Mouse (Mus musculus): Measurements from ENCODE around the gene Rad51ap1.

The Rad51ap1 gene

GRCm38 (mm10) chr6:126939487-126940171 is at the start of gene Rad51ap1, which contains the start of gene D6Wsu163e:
Gene Rad51ap1, minus strand, starts transcription at chr6:126939587.
Gene D6Wsu163e, plus strand, starts transcription at chr6:126939962.
- peak; percentile 96 for DNase-seq (ENCODE audit: low spot score)

GRCm38 (mm10) chr6:126981539-126982234 is 42.3 kb upstream of the Rad51ap1 start:
- DNase-seq (ENCODE audit: low spot score): no peak

DNA sequence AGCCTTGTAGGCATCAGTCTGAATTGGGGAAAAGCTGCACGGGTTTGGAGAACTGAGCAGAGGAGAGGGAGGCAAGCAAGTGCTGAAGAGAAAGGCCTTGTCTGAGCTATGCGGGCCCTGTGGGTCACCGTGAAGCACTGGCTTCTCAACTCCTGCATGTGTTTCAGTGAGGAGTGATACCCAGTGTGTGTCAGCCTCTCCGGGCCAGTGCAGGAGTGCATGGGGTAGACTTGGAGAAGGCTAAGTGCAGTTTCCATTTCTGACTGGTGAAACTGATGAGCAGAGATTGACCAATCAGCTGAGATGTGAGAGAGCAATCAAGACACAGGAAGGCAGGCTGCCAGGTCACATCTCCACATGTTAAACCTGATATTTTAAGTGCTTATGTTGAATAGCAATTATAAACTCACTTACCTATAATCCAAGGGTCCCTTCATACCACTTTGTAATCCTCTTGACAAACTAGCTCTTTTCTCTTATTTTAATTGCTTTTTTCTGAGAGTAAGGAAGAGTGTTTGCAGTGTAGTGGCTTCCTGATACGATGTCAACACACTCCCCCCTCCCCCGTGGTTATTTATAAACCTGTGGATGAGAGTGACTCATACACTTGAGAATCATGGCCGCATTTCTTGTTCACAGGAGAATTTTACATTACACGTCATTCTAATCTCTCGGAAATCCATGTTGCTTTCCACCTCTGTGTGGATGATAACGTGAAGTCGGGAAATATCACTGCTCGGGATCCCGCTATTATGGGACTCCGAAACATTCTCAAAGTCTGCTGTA is 27.0 kb upstream of the Rad51ap1 start:
- DNase-seq (ENCODE audit: low spot score): no peak

GRCm38 (mm10) chr6:126963426-126963825 is 24.0 kb upstream of the Rad51ap1 start:
- DNase-seq (ENCODE audit: low spot score): no peak

GRCm38 (mm10) chr6:126962709-126963108 is 23.3 kb upstream of the Rad51ap1 start:
- DNase-seq (ENCODE audit: low spot score): no peak

DNA sequence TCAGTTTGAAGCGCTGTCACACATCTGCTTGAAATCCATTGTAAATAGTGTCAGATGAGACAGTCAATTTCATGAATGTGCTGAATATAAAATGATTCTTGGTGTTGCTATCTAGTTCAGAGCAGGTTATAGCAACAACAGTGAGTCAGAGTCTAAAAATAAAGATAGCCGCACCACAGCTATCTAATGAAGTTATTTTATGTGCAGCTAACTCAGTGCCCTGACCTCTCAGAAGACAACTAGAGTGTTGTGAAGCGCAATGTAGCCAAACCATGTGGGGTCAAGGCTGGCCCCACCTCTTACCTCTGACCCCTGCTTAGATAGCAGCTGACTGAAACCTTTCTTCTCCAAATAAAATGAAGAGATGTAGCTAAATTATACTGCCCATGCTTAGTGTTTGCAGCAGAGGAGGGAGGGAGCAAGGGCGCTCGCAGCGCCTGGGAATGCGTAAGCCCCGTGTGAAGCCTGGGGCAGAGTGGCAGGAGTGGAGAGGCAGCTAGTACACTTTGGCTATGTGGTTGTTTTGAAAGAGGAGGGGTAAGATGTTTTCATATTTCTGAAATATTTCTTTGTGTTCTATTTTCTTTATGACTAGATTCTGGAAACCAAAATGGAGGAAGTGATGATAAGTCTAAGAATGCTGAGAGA is 22.1 kb upstream of the Rad51ap1 start:
- DNase-seq (ENCODE audit: low spot score): no peak

DNA sequence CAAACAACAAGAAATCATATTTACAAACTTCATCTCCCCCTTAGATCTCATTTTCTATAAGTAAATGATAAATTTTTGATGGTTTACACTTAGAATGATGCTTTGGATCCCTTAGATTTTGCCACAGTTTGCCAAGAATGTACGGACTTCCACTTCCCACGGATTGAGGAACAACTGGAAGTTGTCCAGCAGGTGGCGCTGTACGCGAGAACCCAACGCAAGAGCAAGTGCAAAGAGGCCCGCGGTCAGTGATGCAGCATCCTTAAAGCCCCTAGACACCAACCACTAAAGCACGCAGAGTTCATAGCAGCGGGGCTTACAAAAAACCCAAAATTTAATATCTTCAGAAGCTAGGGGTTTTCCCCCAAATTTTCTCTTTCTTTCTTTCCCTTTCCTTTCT is 16.3 kb upstream of the Rad51ap1 start:
- peak; percentile 52 for DNase-seq (ENCODE audit: low spot score)

DNA sequence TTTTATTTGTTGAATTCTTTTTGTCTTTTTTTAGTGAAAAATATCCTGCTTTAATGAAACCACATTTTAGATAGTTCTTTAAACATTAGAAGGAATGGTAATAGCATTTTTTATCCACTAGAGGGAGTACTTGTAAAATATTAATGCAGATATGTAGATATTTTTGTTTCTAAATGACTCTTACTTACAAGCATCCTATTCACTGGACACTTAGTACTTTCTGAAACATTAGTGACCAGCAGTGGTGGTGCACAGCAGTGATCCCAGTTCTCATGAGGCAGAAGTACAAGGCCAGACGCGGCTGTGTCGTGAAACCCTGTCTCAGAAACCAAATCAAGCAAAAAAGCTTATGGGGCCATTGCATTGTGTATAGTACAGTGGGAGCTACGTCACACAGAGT is 8.9 kb upstream of the Rad51ap1 start:
- no peak for DNase-seq (ENCODE audit: low spot score)

DNA sequence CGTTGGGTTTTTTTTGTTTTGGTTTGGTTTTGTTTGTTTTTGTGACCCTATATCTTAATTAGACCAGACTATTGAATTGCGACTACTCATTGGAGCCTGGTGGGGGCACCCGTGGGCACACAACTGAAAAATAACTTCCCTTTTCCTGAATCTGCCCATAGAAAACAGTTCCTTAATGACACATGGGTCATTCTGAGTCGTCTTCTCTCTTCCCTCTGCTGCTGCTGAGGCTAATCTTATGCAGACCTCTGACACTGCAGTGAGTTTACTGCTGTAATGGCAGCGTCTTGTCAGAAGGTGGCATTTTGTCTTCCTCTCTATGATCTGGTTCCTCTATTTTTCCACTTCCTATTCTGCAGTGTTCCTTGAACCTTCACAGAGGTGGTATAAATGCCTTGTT is 1.1 kb upstream of the Rad51ap1 start:
- DNase-seq (ENCODE audit: low spot score): no peak

- no peak for DNase-seq (ENCODE audit: low spot score)
Observed at GRCm38 (mm10) chr6:126938853-126939486, 417 bp downstream of the Rad51ap1 start.

- no peak for DNase-seq (ENCODE audit: low spot score)
Observed at GRCm38 (mm10) chr6:126938047-126938446, 1.3 kb downstream of the Rad51ap1 start.

- DNase-seq (ENCODE audit: low spot score): no peak
Observed at GRCm38 (mm10) chr6:126932896-126933295, 6.5 kb downstream of the Rad51ap1 start.

DNA sequence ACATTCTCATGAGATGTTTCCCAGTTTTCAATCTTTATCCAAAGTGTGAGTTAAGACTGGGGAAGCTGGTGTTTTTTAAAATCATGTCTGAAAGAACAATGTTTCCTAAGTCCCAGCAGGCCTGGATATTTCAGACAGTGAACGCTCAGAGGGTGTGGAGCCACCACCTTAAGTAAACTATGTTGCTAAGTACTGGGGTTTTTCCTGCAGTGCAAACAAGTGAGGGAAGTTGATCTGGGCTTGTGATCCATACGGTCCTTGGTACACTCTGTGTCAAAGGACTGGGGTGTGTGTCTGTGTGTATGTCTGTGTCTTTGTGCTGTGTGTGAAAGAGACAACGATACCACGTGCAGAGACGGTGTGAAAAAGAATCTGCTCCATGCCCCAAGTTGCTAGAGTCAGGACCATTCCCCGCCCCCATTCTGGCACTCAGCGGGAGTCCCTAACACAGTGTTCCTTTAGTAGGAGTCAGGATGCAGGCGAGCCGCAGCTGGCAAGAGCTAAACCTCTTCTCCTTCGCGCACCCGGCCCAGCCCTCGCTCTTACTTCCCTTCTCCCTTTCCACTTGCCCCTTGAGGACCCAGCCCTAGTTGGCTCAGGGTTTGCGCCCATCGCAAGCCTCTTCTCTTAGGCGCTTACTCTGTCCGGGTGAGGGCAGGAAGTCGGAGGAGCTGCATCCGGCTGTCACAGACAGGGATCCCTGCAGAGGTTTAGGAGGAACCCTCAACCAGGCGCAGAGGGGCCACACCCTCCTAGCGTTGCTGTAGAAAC is 18.1 kb downstream of the Rad51ap1 start, which contains the start of gene Dyrk4:
Dyrk4 (minus strand) TSS at position 729 of the 771 bp plus-strand sequence.
- peak; percentile 13 for DNase-seq (ENCODE audit: low spot score)

- DNase-seq (ENCODE audit: low spot score): no peak
Observed at GRCm38 (mm10) chr6:126914928-126915327, 24.5 kb downstream of the Rad51ap1 start.

- no peak for DNase-seq (ENCODE audit: low spot score)
Observed at GRCm38 (mm10) chr6:126910727-126911126, 28.7 kb downstream of the Rad51ap1 start.

DNA sequence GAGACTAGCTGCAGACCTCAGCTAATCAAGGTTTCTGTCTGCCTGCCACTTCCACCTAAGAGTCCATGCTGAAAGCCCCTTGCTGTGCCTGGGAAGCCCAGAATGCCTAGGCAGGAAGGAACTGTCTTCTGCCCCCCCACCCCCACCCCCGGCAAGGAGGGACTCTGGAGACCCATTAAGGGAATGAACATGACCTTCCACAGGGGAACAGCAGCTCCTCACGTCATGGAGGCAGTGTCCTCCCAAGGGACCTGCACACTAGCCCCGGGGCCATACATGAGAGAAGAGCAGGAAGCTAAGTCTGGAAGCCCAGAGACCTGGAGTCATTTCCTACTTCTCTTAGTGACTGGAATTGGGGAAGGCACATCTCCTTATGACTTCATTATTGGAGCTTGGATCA is 31.5 kb downstream of the Rad51ap1 start:
- DNase-seq (ENCODE audit: low spot score): no peak

- no peak for DNase-seq (ENCODE audit: low spot score)
Observed at GRCm38 (mm10) chr6:126907378-126907777, 32.0 kb downstream of the Rad51ap1 start.

DNA sequence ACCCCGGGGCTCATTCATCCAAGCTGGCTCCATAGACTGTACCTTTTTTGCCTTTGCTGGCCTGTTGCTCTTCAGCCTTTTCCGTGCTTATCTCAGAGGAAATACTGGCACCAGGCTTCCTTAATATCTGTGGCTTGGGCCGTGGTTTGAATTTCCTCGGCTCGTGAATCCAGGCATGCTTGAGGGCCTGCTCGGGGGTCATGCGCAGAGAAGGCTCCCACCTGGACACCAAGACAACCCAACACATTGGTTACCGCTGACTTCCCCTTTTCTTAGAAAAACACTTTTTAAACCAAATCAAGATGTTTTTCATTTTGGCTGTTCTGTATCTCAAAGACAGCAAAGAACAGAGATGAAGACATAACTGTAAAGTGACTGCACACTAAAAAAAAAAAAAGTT is 62.3 kb downstream of the Rad51ap1 start:
- no peak for DNase-seq (ENCODE audit: low spot score)
